Mouse (Mus musculus): ENCODE data around the gene Sipa1l1.

DNA sequence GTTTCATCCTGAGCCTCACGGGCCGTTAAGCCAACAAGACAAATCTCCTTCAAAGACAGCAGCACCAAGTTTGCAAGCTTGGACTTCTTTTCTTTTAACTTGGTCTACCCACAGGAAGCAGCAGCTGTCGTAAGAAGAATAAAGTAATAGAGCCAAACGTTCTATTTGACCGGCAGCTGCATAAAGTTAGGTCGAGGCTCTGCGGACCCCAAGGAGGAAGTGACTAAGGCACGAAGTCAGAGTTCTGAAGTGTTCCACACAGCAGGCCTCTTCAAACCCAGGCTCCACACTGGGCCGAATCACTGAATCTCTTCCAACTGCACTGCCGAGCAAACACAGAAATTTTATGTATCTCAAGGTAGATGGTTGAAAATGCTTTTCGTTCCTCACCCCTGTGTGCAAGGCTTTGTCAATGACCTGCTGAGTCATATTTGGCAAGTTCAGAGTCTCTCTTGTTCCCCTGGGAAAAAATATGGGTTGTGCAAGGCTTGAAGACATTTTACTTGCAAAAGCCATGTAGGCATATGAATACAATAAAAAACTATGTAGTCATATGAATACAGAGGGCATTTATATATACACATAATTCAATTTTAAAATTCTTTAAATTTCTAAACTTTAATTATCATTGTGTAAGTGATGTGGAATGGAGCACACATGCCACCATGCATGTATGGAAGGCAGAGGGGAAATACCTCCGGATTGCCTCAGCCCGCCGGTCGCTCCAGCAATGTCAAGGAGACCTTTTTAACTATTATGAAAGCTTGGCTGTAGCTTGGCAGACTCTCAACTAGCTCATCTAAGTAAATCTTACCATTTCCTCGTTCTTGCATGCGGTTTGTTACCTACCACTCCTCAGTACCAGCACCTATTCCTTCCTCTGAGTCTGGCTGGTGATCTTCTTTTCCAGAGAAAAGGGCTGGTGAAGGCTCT is 29.6 kb upstream of the Sipa1l1 start:
- TF ChIP-seq POLR2A (IDR thresholded peaks at IDR 0.05; ENCODE audit: low read depth, low read length), result no peak
- TF ChIP-seq CTCF (conservative IDR thresholded peaks at IDR 0.05; ENCODE audit: insufficient read depth, insufficient read length, low read depth, low read length), result no peak

All from kidney, adult 2 months (tissue).